In genomic region chrX:7658785-7659589, GRCm38 (mm10) we compare ENCODE assay signal across 9 mouse cellular contexts. TPM values are rescaled to one million over a fixed set of nuclear protein-coding genes. Genes with fewer than 3 reads are reported as not detected.
DNase-seq lines count a peak whose midpoint lies in the region; ATAC-seq and TF ChIP-seq lines count a peak whose summit lies in the region.
"Had no signal": no experiment of that assay in that cellular context is flagged by ENCODE, and none has a peak within 500 bp of the region (broad histone marks: within the 10 kb centered on the region; RNA-seq: fewer than 3 reads in every experiment).

No protein-coding gene starts in this region.

- H3K9me3 ChIP-seq in ES-Bruce4 (replicated peaks; ENCODE audit: control insufficient read depth, insufficient read depth, low read length, poor library complexity, severe bottlenecking) = no peaks in the 10 kb centered on the region
- H3K9me3 ChIP-seq in heart, embryonic 16.5 days (replicated peaks; ENCODE audit: control insufficient read depth, low read length) = no peaks in the 10 kb centered on the region

- no peak for TF ChIP-seq POLR2A in ES-Bruce4 (IDR thresholded peaks at IDR 0.05; ENCODE audit: insufficient read depth, low read length)

- no peak overlapping the region for H3K4me3 ChIP-seq in ES-Bruce4 (ENCODE audit: low read depth, low read length)
- H3K4me3 ChIP-seq in heart, embryonic 16.5 days (ENCODE audit: low read length) = no peak overlapping the region; the same call in 1 of the 2 replicates

- no peak for ATAC-seq in heart, embryonic 16.5 days (replicated peaks; ENCODE audit: extremely low read depth, insufficient read depth, low FRiP score)
- ATAC-seq in activated CD4-positive, CD25-positive, alpha-beta regulatory T cell, adult 4 months = no peak

- no peak for TF ChIP-seq CTCF in ES-Bruce4 (IDR thresholded peaks at IDR 0.05; ENCODE audit: low read depth, low read length)

- no peak for TF ChIP-seq EP300 in ES-Bruce4 (IDR thresholded peaks at IDR 0.05; ENCODE audit: insufficient read depth, low read depth, low read length)

- H3K9ac ChIP-seq in ES-Bruce4 (ENCODE audit: low read depth, poor library complexity, severe bottlenecking) = no peak overlapping the region
- peak overlapping the region; percentile 78 for H3K9ac ChIP-seq in heart, embryonic 16.5 days (ENCODE audit: low read length)

- peak; percentile 33 for DNase-seq in adrenal gland, adult 2 months
- DNase-seq in adrenal gland, adult 18-20 months (ENCODE audit: low spot score in 2 of 2) = no peak
- DNase-seq in kidney, postnatal 25 days = peak; percentile 56 to 70
- DNase-seq in right cerebral cortex, postnatal 25 days = no peak
- no peak for DNase-seq in cerebellum, adult 11 months
- DNase-seq: layer of hippocampus, adult 9-11 months had no signal

- 64% methylated on average over 11 of the region's 11 CpGs for WGBS in heart, embryonic 16.5 days

- no peaks in the 10 kb centered on the region for H3K27me3 ChIP-seq in ES-Bruce4 (ENCODE audit: control insufficient read depth, insufficient read depth, low read length, poor library complexity, severe bottlenecking)
- H3K27me3 ChIP-seq in heart, embryonic 16.5 days (ENCODE audit: control insufficient read depth, insufficient read depth, low read length) = no peaks in the 10 kb centered on the region

- H3K4me1 ChIP-seq in ES-Bruce4 (ENCODE audit: control insufficient read depth, insufficient read depth, low read length) = no peaks in the 10 kb centered on the region
- H3K4me1 ChIP-seq in heart, embryonic 16.5 days (ENCODE audit: control insufficient read depth, insufficient read depth, low read length) = peaks cover 14% of the 10 kb centered on the region

- no peaks in the 10 kb centered on the region for H3K36me3 ChIP-seq in ES-Bruce4 (ENCODE audit: control insufficient read depth, insufficient read depth, low read length, poor library complexity, severe bottlenecking)
- H3K36me3 ChIP-seq in heart, embryonic 16.5 days (ENCODE audit: control insufficient read depth, insufficient read depth) = peaks cover 2% of the 10 kb centered on the region; the same call in 1 of the 2 replicates

- H3K4me2 ChIP-seq in heart, embryonic 16.5 days (ENCODE audit: low read depth, low read length) = peak overlapping the region; percentile 69

- 0 out of 2 replicates have a peak overlapping the region, but pooled peaks have one; percentile 45 for H3K27ac ChIP-seq in ES-Bruce4 (ENCODE audit: insufficient read depth, low read length)
- H3K27ac ChIP-seq in heart, embryonic 16.5 days (ENCODE audit: low read length) = peak overlapping the region; percentile 87

RNA-seq across cellular contexts. Expression of gene Prickle3, which starts 1.9 kb away (rescaled TPM):
- total RNA-seq in adrenal gland, adult 2 months (2021) = 10 to 100 TPM in 1 of 2 experiments, 1 to 10 TPM in 1; 10.0 to 12.3 TPM
- polyA plus RNA-seq in adrenal gland, adult 2 months (2012; rRNA removed) = 46.0 and 46.4 TPM in 2 replicates
- 10 to 100 TPM in 1 of 2 experiments, 1 to 10 TPM in 1; 8.8 to 11.7 TPM for total RNA-seq in adrenal gland, adult 18-20 months (2021)
- polyA plus RNA-seq in ES-Bruce4 (2011; ENCODE audit: insufficient read depth, insufficient read length, low read depth, missing spikeins) = 5.8 and 6.1 TPM in 2 replicates
- polyA plus RNA-seq in heart, embryonic 16.5 days (2015; fragmentation: Nextera tagmentation; extraction: Ambion mirVana) = 10.0 and 10.5 TPM in 2 replicates
- polyA plus RNA-seq in activated CD4-positive, CD25-positive, alpha-beta regulatory T cell, adult 4 months (2017; shearing (Covaris generic)) = 1 to 10 TPM; 6.3 TPM

RNA-seq across cellular contexts. Expression of gene Plp2, which starts 12.2 kb away (rescaled TPM):
- 10 to 100 TPM; 72.7 to 93.7 TPM for total RNA-seq in adrenal gland, adult 2 months (2021)
- 87.0 and 88.3 TPM in 2 replicates for polyA plus RNA-seq in adrenal gland, adult 2 months (2012; rRNA removed)
- 10 to 100 TPM; 54.4 to 68.4 TPM for total RNA-seq in adrenal gland, adult 18-20 months (2021)
- 239 and 246 TPM in 2 replicates for polyA plus RNA-seq in ES-Bruce4 (2011; ENCODE audit: insufficient read depth, insufficient read length, low read depth, missing spikeins)
- polyA plus RNA-seq in heart, embryonic 16.5 days (2015; fragmentation: Nextera tagmentation; extraction: Ambion mirVana) = 142 and 150 TPM in 2 replicates
- 100 to 1,000 TPM; 196 to 200 TPM for polyA plus RNA-seq in activated CD4-positive, CD25-positive, alpha-beta regulatory T cell, adult 4 months (2017; shearing (Covaris generic))

RNA-seq across cellular contexts. Expression of gene Syp, which starts 20.7 kb away (rescaled TPM):
- 10 to 100 TPM; 34.3 to 81.7 TPM for total RNA-seq in adrenal gland, adult 2 months (2021)
- 20.4 and 21.6 TPM in 2 replicates for polyA plus RNA-seq in adrenal gland, adult 2 months (2012; rRNA removed)
- 10 to 100 TPM; 46.1 to 70.5 TPM for total RNA-seq in adrenal gland, adult 18-20 months (2021)
- polyA plus RNA-seq in ES-Bruce4 (2011; ENCODE audit: insufficient read depth, insufficient read length, low read depth, missing spikeins) = 5.3 and 5.9 TPM in 2 replicates
- 0.95 and 1.4 TPM in 2 replicates for polyA plus RNA-seq in heart, embryonic 16.5 days (2015; fragmentation: Nextera tagmentation; extraction: Ambion mirVana)
- polyA plus RNA-seq in activated CD4-positive, CD25-positive, alpha-beta regulatory T cell, adult 4 months (2017; shearing (Covaris generic)) = 1 to 10 TPM; 5.8 to 7.5 TPM

RNA-seq across cellular contexts. Expression of gene Magix, which starts 22.1 kb away (rescaled TPM):
- total RNA-seq in adrenal gland, adult 2 months (2021) = under 1 TPM; 0.35 to 0.76 TPM
- 0.77 and 2.5 TPM in 2 replicates for polyA plus RNA-seq in adrenal gland, adult 2 months (2012; rRNA removed)
- under 1 TPM; 0.46 to 0.64 TPM for total RNA-seq in adrenal gland, adult 18-20 months (2021)
- not detected in 2 replicates for polyA plus RNA-seq in ES-Bruce4 (2011; ENCODE audit: insufficient read depth, insufficient read length, low read depth, missing spikeins)
- polyA plus RNA-seq in heart, embryonic 16.5 days (2015; fragmentation: Nextera tagmentation; extraction: Ambion mirVana) = 0.60 and 1.1 TPM in 2 replicates
- not detected for polyA plus RNA-seq in activated CD4-positive, CD25-positive, alpha-beta regulatory T cell, adult 4 months (2017; shearing (Covaris generic))

RNA-seq across cellular contexts. Expression of gene Gpkow, which starts 37.9 kb away (rescaled TPM):
- total RNA-seq in adrenal gland, adult 2 months (2021) = 10 to 100 TPM; 55.7 to 58.4 TPM
- 4.2 and 5.4 TPM in 2 replicates for polyA plus RNA-seq in adrenal gland, adult 2 months (2012; rRNA removed)
- total RNA-seq in adrenal gland, adult 18-20 months (2021) = 10 to 100 TPM; 48.0 to 59.9 TPM
- 14.7 and 17.1 TPM in 2 replicates for polyA plus RNA-seq in ES-Bruce4 (2011; ENCODE audit: insufficient read depth, insufficient read length, low read depth, missing spikeins)
- polyA plus RNA-seq in heart, embryonic 16.5 days (2015; fragmentation: Nextera tagmentation; extraction: Ambion mirVana) = 33.2 and 33.5 TPM in 2 replicates
- polyA plus RNA-seq in activated CD4-positive, CD25-positive, alpha-beta regulatory T cell, adult 4 months (2017; shearing (Covaris generic)) = 10 to 100 TPM; 44.6 to 54.1 TPM

Comparison
In these comparisons a context has a peak if more than half of its experiments do, and no peak if none do; other contexts are left out.
1. DNase-seq: peak in adrenal gland, adult 2 months (single experiment) and kidney, postnatal 25 days (2 of 2); none in adrenal gland, adult 18-20 months (0 of 2), right cerebral cortex, postnatal 25 days (single experiment) and cerebellum, adult 11 months (single experiment).